Mouse (Mus musculus): ENCODE measurements around the gene Ier2.
"Not testable (repeated sequence)": the region's sequence is repeated elsewhere in the genome, so short reads cannot be mapped to it uniquely, and the experiment has no call there.

Ier2 gene

DNA sequence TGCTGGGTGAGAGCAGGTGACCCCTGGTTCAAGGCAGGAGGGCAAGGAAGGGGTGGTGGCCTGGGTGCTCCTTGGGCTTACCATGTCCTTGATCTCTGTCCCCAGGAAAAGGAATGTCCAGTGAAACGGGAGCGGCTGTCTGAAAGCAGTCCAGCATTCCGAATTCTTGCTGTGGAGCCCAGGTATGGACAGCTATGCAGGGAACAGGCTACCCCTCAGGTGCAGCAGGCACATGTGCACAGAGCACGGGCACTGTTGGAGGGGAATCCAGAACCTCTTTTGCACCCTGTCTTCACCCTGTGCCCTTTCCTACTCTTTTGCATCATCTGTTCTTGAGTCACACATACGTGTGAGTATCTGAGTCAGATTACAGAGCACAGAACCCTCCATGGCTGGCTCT lies 35.6 kb upstream of the Ier2 start:
- no peak for DNase-seq (ENCODE audit: low read depth, low spot score)

DNA sequence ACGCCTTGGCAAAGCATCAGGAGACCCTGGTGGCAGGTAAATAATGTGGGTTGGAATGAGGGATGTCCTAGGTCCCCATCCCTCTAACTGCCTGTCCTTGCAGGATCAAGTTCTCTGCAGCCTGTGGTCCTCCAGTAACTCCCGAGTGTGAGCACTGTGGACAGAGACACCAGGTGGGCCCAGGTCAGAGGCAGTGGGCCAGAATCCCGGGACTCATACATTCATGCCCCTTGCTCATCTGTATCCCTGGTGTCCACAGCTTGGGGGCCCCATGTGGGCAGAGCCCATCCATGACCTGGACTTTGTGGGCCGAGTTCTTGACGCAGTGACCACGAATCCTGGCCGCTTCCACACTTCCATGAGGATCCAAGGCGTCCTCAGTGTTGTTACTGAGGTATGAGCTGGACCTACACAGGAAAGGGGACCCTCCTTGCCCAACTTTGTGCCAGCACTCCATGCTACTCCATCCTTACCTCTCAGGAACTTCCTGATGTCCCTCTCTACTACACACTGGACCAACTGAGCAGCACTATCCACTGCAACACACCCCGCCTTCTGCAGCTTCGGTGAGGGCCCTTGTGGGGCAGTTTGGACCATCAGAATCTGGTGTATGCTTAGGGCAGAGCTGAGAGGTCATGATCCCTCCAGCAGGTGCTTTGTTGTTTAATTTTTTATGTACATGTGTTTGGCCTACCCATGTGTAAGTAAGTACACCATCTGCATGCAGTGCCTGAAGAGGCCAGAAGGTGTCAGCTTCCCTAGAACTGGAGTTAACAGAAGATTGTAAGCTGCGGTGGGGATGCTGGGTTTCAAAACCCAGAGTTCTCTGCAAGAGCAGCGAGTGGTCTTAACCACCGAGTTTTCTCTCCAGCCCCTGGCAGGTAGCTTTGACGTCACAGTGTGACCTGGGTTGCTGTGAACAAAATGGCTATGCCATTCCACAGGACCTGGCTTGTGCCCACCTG lies 34.8 kb upstream of the Ier2 start:
- no peak for DNase-seq (ENCODE audit: low read depth, low spot score)

DNA sequence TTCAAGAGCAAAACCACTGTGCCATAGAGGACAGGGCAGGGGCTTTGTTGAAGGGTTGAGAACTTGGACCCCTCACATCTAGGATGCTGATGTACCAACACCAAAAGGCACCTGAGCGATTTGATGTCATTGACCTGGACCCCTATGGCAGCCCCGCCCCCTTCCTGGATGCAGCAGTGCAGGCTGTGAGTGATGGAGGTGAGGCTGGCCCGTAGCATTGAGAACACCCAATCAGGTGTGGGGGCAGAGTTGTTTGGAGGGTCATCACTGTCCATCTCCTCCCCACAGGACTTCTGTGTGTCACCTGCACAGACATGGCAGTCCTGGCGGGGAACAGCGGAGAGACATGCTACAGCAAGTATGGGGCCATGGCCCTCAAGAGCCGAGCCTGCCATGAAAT lies 32.5 kb upstream of the Ier2 start:
- no peak for DNase-seq (ENCODE audit: low read depth, low spot score)

- no peak for DNase-seq (ENCODE audit: low read depth, low spot score)
Measured at GRCm38 (mm10) chr8:84693332-84693731, 30.7 kb upstream of the Ier2 start.

- DNase-seq (ENCODE audit: low read depth, low spot score) = peak; percentile 83
Measured at GRCm38 (mm10) chr8:84689091-84689915, 26.7 kb upstream of the Ier2 start.

- DNase-seq (ENCODE audit: low read depth, low spot score) = peak; percentile 64
Measured at GRCm38 (mm10) chr8:84687705-84688100, 25.1 kb upstream of the Ier2 start, which contains the start of gene Nacc1. Gene Nacc1 (minus strand): TSS chr8:84687862.

GRCm38 (mm10) chr8:84687003-84687704 lies 24.5 kb upstream of the Ier2 start:
- DNase-seq (ENCODE audit: low read depth, low spot score) = no peak

DNA sequence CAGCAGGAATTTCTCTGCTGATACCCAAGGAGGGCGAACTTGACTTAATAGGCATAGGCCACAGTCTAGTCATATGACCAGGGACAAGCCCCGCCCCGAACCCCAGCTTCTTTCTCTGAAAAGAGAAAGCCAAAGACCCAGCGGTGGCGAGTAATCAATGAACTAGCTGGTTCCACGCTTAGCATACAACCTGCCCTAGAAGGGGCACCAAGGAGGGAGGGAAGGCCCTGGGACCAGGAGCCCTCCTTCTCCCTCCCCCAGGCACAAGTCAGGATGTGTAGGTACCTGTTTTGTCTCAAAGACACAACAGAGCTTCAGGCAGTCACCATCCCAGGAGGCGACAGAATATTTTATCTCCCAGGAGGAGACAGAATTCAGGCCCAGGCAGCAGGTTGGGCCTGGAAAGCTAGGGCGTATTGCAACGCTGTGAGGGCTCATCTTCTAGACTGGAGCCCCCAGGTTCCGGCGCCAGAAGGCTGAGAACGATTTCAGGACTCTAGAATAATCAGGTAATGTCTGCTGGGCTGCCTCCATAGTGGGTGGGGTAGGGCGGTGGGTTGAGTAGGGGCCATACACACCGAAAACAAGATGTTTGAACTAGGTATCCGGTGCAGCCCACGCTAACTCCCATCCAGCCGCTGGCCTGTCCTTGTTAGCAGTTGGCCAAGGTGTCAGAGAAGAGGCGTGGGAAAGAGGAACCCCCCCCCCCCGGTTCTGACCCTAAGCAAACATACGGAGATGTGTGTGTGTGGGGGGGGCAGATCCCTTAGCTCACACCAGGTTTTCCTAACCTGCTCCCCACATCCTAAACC lies 23.7 kb upstream of the Ier2 start, which contains the start of gene Trmt1:
Gene Trmt1 (plus strand): TSS at position 117 of the 812 bp plus-strand sequence.
- DNase-seq (ENCODE audit: low read depth, low spot score) = no peak

GRCm38 (mm10) chr8:84684537-84684936 lies 21.9 kb upstream of the Ier2 start:
- no peak for DNase-seq (ENCODE audit: low read depth, low spot score)

- DNase-seq (ENCODE audit: low read depth, low spot score) = no peak
Measured at GRCm38 (mm10) chr8:84682257-84682656, 19.6 kb upstream of the Ier2 start.

DNA sequence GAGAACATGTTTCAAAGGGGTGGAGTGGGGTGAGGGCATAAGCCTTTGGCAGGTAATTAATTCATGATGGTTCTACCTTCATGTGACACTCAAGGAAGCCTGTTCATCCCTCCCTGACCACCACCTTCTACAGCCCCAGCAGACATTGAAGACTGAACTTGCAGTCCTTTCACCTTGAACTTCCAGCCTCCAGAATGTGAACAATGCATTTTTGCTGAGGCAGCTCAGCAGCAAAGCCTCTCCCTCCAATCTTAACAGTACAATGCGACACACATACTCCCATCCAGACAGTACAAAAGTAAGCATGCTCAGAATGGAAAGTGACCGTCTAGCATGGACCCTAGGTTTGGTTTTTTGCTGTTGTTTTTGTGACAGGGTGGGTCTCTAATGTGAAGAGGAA lies 18.8 kb upstream of the Ier2 start:
- DNase-seq (ENCODE audit: low read depth, low spot score) = no peak

GRCm38 (mm10) chr8:84677305-84677704 lies 14.7 kb upstream of the Ier2 start:
- no peak for DNase-seq (ENCODE audit: low read depth, low spot score)

- not testable (repeated sequence) for DNase-seq (ENCODE audit: low read depth, low spot score)
Measured at GRCm38 (mm10) chr8:84670295-84671006, 7.8 kb upstream of the Ier2 start.

DNA sequence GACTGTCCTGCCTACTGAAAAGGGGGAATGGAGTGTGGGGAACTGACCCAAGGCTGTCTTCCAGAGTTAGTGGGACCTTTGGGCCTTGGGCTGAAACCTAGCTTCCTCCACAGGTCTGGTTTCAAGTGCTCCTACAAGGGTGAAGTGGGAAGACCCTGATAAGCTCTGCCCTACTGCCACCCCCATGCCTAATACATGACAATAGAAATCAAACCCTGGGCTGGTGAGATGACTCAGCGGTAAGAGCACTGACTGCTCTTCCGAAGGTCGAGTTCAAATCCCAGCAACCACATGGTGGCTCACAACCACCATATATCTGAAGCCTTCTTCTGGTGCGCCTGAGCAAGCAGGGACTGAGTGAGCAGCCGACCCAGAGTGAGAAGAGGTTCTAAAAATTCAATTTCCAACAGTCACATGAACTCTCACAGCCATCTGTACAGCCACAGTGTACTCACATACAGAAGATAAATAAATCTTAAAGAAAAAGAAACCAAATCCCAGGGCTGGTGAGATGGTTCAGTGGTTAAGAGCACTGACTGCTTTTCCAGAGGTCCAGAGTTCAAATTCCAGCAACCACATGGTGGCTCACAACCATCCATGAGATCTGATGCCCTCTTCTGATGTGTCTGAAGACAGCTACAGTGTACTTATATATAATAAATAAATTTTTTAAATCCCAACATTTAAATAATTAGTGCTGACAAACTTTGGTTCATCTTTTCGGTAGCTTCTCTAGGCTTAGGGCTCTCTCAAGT lies 6.3 kb upstream of the Ier2 start:
- no peak for DNase-seq (ENCODE audit: low read depth, low spot score)

GRCm38 (mm10) chr8:84668081-84668480 lies 5.4 kb upstream of the Ier2 start:
- DNase-seq (ENCODE audit: low read depth, low spot score) = no peak

DNA sequence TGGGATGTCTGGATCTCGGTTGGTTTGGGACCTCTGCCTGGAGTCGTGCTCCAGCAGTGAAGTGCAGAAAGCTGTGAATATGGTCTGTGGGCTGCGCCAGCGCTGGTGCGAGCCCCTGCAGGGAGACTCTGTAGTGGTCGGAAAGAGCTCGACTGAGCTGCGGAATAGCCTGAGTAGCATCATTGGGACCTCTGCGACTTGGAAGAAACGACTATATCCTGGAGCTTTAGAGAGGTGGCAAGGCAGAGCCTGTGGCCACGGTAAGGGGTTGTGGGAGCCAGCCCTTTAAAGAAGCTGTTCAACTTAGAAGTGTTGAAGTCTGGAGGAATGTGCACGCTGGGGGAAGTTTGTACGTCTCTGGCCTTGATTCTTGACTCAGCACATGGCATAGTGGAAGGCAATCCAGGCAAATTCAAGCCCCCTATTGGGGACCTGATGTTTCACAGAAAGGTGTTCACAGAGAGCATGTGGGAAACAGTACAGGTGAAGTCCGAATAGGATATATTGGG lies 2.8 kb upstream of the Ier2 start:
- no peak for DNase-seq (ENCODE audit: low read depth, low spot score)

DNA sequence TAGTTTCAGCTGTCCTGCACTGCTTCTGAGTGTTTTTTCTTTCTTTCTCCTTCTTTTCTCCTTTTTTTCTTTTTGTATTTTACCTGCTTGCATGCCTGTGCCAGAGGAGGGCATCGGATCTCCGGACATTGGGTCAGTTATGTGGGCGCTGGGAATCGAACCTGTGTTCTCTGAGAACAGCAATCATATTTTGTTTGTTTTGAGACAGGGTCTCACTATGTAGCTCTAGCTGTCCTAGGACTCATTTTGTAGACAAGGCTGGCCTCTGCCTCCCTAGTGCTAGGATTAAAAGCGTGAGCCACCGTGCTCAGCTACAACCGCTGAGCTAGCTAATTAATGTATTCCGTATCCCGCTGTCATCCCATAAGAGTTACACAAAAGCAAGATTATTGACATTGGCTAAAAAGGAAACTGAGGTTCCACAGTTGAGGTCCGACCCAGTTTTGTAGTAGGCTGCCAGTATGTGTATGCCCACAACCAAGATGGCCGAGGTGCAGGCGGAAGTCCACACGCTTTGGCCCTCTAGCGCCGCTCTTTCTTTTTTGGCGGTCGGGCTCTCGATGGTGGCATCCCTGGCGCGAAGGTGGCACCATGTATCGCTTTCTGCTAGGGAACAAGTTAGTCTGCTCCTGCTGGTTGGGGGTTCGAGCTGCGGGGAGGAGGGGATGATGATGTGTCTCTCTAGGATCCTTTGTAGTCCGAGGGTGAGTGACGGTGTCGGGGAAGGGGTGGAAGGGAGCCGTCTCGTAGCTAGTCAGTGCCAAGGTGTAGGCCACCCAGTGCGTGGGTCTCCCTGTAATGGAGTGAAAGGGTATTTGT lies 2.1 kb upstream of the Ier2 start:
- peak; percentile 74 for DNase-seq (ENCODE audit: low read depth, low spot score)

Data from retina, adult 2 months (tissue).